Mouse (Mus musculus): ENCODE results near the gene Ins2. TPM values are rescaled to one million over a fixed set of nuclear protein-coding genes. Genes with fewer than 3 reads are reported as not detected.
A peak's percentile ranks its signal among the peaks of the same experiment; 100 is the strongest.

Ins2 gene
- polyA plus RNA-seq (2012; fragmentation: generic; extraction: Trizol), result not detected
- long read RNA-seq, experiment 1, result 0 reads
- long read RNA-seq, experiment 2, result 0 reads

- Histone ChIP-seq H3K4me3 (ENCODE audit: insufficient read depth, poor library complexity, severe bottlenecking) (no peak within 1 kb of the TSS), H3K36me3 (ENCODE audit: control insufficient read depth, insufficient read depth) (no peaks in the 10 kb centered on the region), H3ac (ENCODE audit: control insufficient read depth, insufficient read length, low read depth) (no peak within 1 kb of the TSS), H3K27me3 (ENCODE audit: control insufficient read depth, insufficient read depth, insufficient read length) (no peaks in the 10 kb centered on the region), H3K79me2 (ENCODE audit: control insufficient read depth, insufficient read depth) (no peaks in the 10 kb centered on the region), H3K79me3 (ENCODE audit: low read depth) (no peaks in the 10 kb centered on the region)
- no peak for TF ChIP-seq MYOG (IDR thresholded peaks at IDR 0.05; ENCODE audit: control insufficient read depth, extremely low read depth, insufficient read length)
- no peak for TF ChIP-seq FOSL1 (IDR thresholded peaks at IDR 0.05; ENCODE audit: insufficient read depth, low read length, poor library complexity, severe bottlenecking)
- no peak for TF ChIP-seq CTCF (IDR thresholded peaks at IDR 0.05; ENCODE audit: control insufficient read depth, insufficient read depth, insufficient read length)
- no peak for TF ChIP-seq MYOD1 (IDR thresholded peaks at IDR 0.05; ENCODE audit: control insufficient read depth, insufficient read length, low read depth)
- no peak for TF ChIP-seq USF1 (IDR thresholded peaks at IDR 0.05; ENCODE audit: low read depth)
- no peak for TF ChIP-seq CEBPB (IDR thresholded peaks at IDR 0.05; ENCODE audit: low read depth)
- TF ChIP-seq MAX (IDR thresholded peaks at IDR 0.05), result no peak
These were observed at the start of gene Ins2 for GRCm38 (mm10) chr7:142743281-142743680. Gene Ins2 (minus strand): TSS chr7:142743381.

GRCm38 (mm10) chr7:142792650-142793275 lies 49.6 kb upstream of the Ins2 start:
- no peaks in the 10 kb centered on the region for H3K79me2 ChIP-seq (ENCODE audit: control insufficient read depth, insufficient read depth)

DNA sequence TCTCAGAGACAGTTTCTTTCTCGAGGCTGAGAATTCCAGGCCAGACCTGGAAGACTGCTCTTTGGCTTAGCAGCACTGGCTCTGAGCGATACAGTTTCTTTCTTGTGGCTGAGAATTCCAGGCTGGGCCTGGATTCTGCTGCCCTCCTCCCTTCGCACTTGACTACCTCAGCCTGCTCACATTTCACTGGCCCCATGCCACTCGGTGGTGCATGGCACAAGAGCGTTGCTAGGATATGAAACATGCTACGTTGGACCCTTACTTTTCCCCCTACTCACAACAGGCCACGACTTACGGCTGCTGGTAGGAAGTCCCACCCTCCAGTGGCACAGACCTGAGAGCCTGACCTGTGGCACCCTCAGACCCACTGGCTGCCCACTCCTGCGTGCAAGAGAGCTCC lies 46.5 kb upstream of the Ins2 start:
- Histone ChIP-seq H3K79me3 (ENCODE audit: low read depth) (no peaks in the 10 kb centered on the region), H3K79me2 (ENCODE audit: control insufficient read depth, insufficient read depth) (no peaks in the 10 kb centered on the region), H3K4me3 (ENCODE audit: insufficient read depth, poor library complexity, severe bottlenecking) (no peak overlapping the region), H3K27me3 (ENCODE audit: control insufficient read depth, insufficient read depth, insufficient read length) (peaks cover 6% of the 10 kb centered on the region), H3K36me3 (ENCODE audit: control insufficient read depth, insufficient read depth) (no peaks in the 10 kb centered on the region), H3ac (ENCODE audit: control insufficient read depth, insufficient read length, low read depth) (no peak overlapping the region)
- no peak for TF ChIP-seq USF1 (IDR thresholded peaks at IDR 0.05; ENCODE audit: low read depth)
- TF ChIP-seq MYOG (IDR thresholded peaks at IDR 0.05; ENCODE audit: control insufficient read depth, extremely low read depth, insufficient read length), result no peak
- TF ChIP-seq CEBPB (IDR thresholded peaks at IDR 0.05; ENCODE audit: low read depth), result no peak
- TF ChIP-seq MYOD1 (IDR thresholded peaks at IDR 0.05; ENCODE audit: control insufficient read depth, insufficient read length, low read depth), result no peak
- TF ChIP-seq FOSL1 (IDR thresholded peaks at IDR 0.05; ENCODE audit: insufficient read depth, low read length, poor library complexity, severe bottlenecking), result no peak
- TF ChIP-seq MAX (IDR thresholded peaks at IDR 0.05), result no peak
- TF ChIP-seq CTCF (IDR thresholded peaks at IDR 0.05; ENCODE audit: control insufficient read depth, insufficient read depth, insufficient read length), result no peak

More at GRCm38 (mm10) chr7:142792650-142793275, 49.6 kb upstream of the Ins2 start:
- Histone ChIP-seq H3K27me3 (ENCODE audit: control insufficient read depth, insufficient read depth, insufficient read length) (peaks cover 6% of the 10 kb centered on the region), H3ac (ENCODE audit: control insufficient read depth, insufficient read length, low read depth) (no peak overlapping the region), H3K36me3 (ENCODE audit: control insufficient read depth, insufficient read depth) (no peaks in the 10 kb centered on the region), H3K79me3 (ENCODE audit: low read depth) (no peaks in the 10 kb centered on the region), H3K4me3 (ENCODE audit: insufficient read depth, poor library complexity, severe bottlenecking) (no peak overlapping the region)
- TF ChIP-seq MYOG (IDR thresholded peaks at IDR 0.05; ENCODE audit: control insufficient read depth, extremely low read depth, insufficient read length) (no peak), CTCF (IDR thresholded peaks at IDR 0.05; ENCODE audit: control insufficient read depth, insufficient read depth, insufficient read length) (no peak), USF1 (IDR thresholded peaks at IDR 0.05; ENCODE audit: low read depth) (no peak), FOSL1 (IDR thresholded peaks at IDR 0.05; ENCODE audit: insufficient read depth, low read length, poor library complexity, severe bottlenecking) (no peak), MAX (IDR thresholded peaks at IDR 0.05) (no peak), CEBPB (IDR thresholded peaks at IDR 0.05; ENCODE audit: low read depth) (no peak), MYOD1 (IDR thresholded peaks at IDR 0.05; ENCODE audit: control insufficient read depth, insufficient read length, low read depth) (no peak)

- H3ac ChIP-seq (ENCODE audit: control insufficient read depth, insufficient read length, low read depth), result no peak overlapping the region
- no peaks in the 10 kb centered on the region for H3K27me3 ChIP-seq (ENCODE audit: control insufficient read depth, insufficient read depth, insufficient read length)
- H3K79me3 ChIP-seq (ENCODE audit: low read depth), result no peaks in the 10 kb centered on the region
- H3K79me2 ChIP-seq (ENCODE audit: control insufficient read depth, insufficient read depth), result no peaks in the 10 kb centered on the region
- no peaks in the 10 kb centered on the region for H3K36me3 ChIP-seq (ENCODE audit: control insufficient read depth, insufficient read depth)
- TF ChIP-seq CEBPB (IDR thresholded peaks at IDR 0.05; ENCODE audit: low read depth) (no peak), FOSL1 (IDR thresholded peaks at IDR 0.05; ENCODE audit: insufficient read depth, low read length, poor library complexity, severe bottlenecking) (no peak), USF1 (IDR thresholded peaks at IDR 0.05; ENCODE audit: low read depth) (no peak), MYOG (IDR thresholded peaks at IDR 0.05; ENCODE audit: control insufficient read depth, extremely low read depth, insufficient read length) (no peak), MAX (IDR thresholded peaks at IDR 0.05) (no peak), CTCF (IDR thresholded peaks at IDR 0.05; ENCODE audit: control insufficient read depth, insufficient read depth, insufficient read length) (no peak), MYOD1 (IDR thresholded peaks at IDR 0.05; ENCODE audit: control insufficient read depth, insufficient read length, low read depth) (no peak)
- H3K4me3 ChIP-seq (ENCODE audit: insufficient read depth, poor library complexity, severe bottlenecking), result no peak overlapping the region
These were observed 5.4 kb downstream of the Ins2 start for GRCm38 (mm10) chr7:142737772-142738171.

GRCm38 (mm10) chr7:142736943-142737490 lies 6.2 kb downstream of the Ins2 start:
- Histone ChIP-seq H3K27me3 (ENCODE audit: control insufficient read depth, insufficient read depth, insufficient read length) (no peaks in the 10 kb centered on the region), H3K36me3 (ENCODE audit: control insufficient read depth, insufficient read depth) (no peaks in the 10 kb centered on the region), H3ac (ENCODE audit: control insufficient read depth, insufficient read length, low read depth) (no peak overlapping the region), H3K4me3 (ENCODE audit: insufficient read depth, poor library complexity, severe bottlenecking) (no peak overlapping the region), H3K79me3 (ENCODE audit: low read depth) (no peaks in the 10 kb centered on the region), H3K79me2 (ENCODE audit: control insufficient read depth, insufficient read depth) (no peaks in the 10 kb centered on the region)
- TF ChIP-seq CTCF (IDR thresholded peaks at IDR 0.05; ENCODE audit: control insufficient read depth, insufficient read depth, insufficient read length) (peak; percentile 44), MAX (IDR thresholded peaks at IDR 0.05) (no peak)

All from C2C12 (cell line).